Mouse (Mus musculus) forebrain, postnatal 0 days (tissue): Measurements from ENCODE around the gene Fbxo28. TPM values are rescaled to one million over a fixed set of nuclear protein-coding genes. Genes with fewer than 3 reads are reported as not detected.

Experiments used
- ATAC-seq: fragments of 200-750 bp; cut with Nextera tagmentation; 2 replicates; pipeline ENCODE4 v1.8.0; 2017; ENCODE audit warnings: mild to moderate bottlenecking, moderate library complexity
- DNase-seq: peaks from one replicate; pipeline ENCODE4 v3.0.0-alpha.2; 2015
- H3K27ac ChIP-seq: fragments of 300-500 bp; sonication (generic); 2 replicates; pipeline ENCODE4 v1.5.1; 2014; ENCODE audit warnings: low read depth, mild to moderate bottlenecking, antibody characterized with exemption, low read length, moderate library complexity, mixed read lengths
- H3K27me3 ChIP-seq: fragments of 300-500 bp; sonication (generic); 2 replicates; pipeline ENCODE4 v1.6.1; 2014; ENCODE audit warnings: mild to moderate bottlenecking, low read length, mixed read lengths; ENCODE audit not compliant: insufficient read depth
- H3K36me3 ChIP-seq: fragments of 300-500 bp; sonication (generic); 2 replicates; pipeline ENCODE4 v1.6.1; 2014; ENCODE audit warnings: mild to moderate bottlenecking, moderate library complexity; ENCODE audit not compliant: insufficient read depth
- H3K4me1 ChIP-seq: fragments of 300-500 bp; sonication (generic); 2 replicates; pipeline ENCODE4 v1.6.1; 2014; ENCODE audit warnings: antibody characterized with exemption; ENCODE audit not compliant: insufficient read depth
- H3K4me2 ChIP-seq: fragments of 300-500 bp; sonication (generic); 2 replicates; pipeline ENCODE4 v1.6.1; 2014; ENCODE audit warnings: low read depth, mild to moderate bottlenecking, moderate library complexity
- H3K4me3 ChIP-seq: fragments of 300-500 bp; sonication (generic); 2 replicates; pipeline ENCODE4 v1.5.1; 2014; ENCODE audit warnings: low read depth, low read length, mixed read lengths
- H3K9ac ChIP-seq: fragments of 300-500 bp; sonication (generic); 2 replicates; pipeline ENCODE4 v1.6.1; 2014; ENCODE audit warnings: mild to moderate bottlenecking
- H3K9me3 ChIP-seq: fragments of 300-500 bp; sonication (generic); 2 replicates; pipeline ENCODE4 v1.6.1; 2016; ENCODE audit warnings: low read length
- CTCF ChIP-seq: sonication (generic); IDR thresholded peaks from 2 replicates; pipeline ENCODE4 v1.5.1; 2016; ENCODE audit warnings: antibody characterized with exemption, control low read depth, low read depth
- WGBS: fragments of 180-500 bp; shearing (Covaris S2); extraction: QIAGEN DNeasy Blood & Tissue Kit; methylation state at CpG from one replicate; pipeline ENCODE4 v1.1.7; 2014; 5-methylcytosine and 5-hydroxymethylcytosine counted together
- polyA plus RNA-seq: library from polyadenylated mRNA; unstranded; fragments of >200 nt; fragmentation: Nextera tagmentation; extraction: Ambion mirVana; gene quantifications from 2 replicates; pipeline ENCODE4 v1.2.1, GENCODE M21; 2015
- total RNA-seq: library from RNA; depleted of rRNA; stranded (reverse); fragments of >200 nt; gene quantifications from 2 replicates; pipeline ENCODE4 v1.2.3, GENCODE M21; 2014; rRNA removed

The Fbxo28 gene
- total and polyA plus RNA-seq, 2 experiments from 2014 or later: 17.4 to 33.9 TPM

- no peak overlapping the region for H3K4me3 ChIP-seq
- 26% methylated on average over 4 of the region's 4 CpGs for WGBS
- H3K36me3 ChIP-seq: peaks cover 10% of the 10 kb centered on the region; the same call in 1 of the 2 replicates
- DNase-seq: no peak
- no peak for ATAC-seq
- TF ChIP-seq CTCF: no peak
- H3K4me2 ChIP-seq: no peak overlapping the region
- no peaks in the 10 kb centered on the region for H3K9me3 ChIP-seq
- H3K27ac ChIP-seq: no peak overlapping the region
- no peak overlapping the region for H3K9ac ChIP-seq
- H3K4me1 ChIP-seq: no peaks in the 10 kb centered on the region
- no peaks in the 10 kb centered on the region for H3K27me3 ChIP-seq
Measured at GRCm38 (mm10) chr1:182268317-182268716, 73.1 kb downstream of the Fbxo28 start.

GRCm38 (mm10) chr1:182266028-182266525 is 75.4 kb downstream of the Fbxo28 start:
- WGBS: 97% methylated on average over 11 of the region's 11 CpGs
- DNase-seq: no peak
- Histone ChIP-seq H3K4me1 (no peaks in the 10 kb centered on the region), H3K9me3 (no peaks in the 10 kb centered on the region), H3K4me3 (no peak overlapping the region), H3K4me2 (no peak overlapping the region), H3K9ac (no peak overlapping the region), H3K36me3 (no peaks in the 10 kb centered on the region), H3K27ac (no peak overlapping the region), H3K27me3 (no peaks in the 10 kb centered on the region)
- no peak for ATAC-seq
- no peak for TF ChIP-seq CTCF

Other genes with a start within 250 kb of the Fbxo28 start
- 82.9 and 90.1 TPM in 2 replicates for gene Srp9, start 216.9 kb downstream of the Fbxo28 start, total RNA-seq
- gene Srp9, start 216.9 kb downstream of the Fbxo28 start, polyA plus RNA-seq: 150 and 179 TPM in 2 replicates
- not detected in 2 replicates for gene Vmn1r1, start 177.1 kb downstream of the Fbxo28 start, total RNA-seq
- not detected in 2 replicates for gene Vmn1r1, start 177.1 kb downstream of the Fbxo28 start, polyA plus RNA-seq
- 55.5 and 62.5 TPM in 2 replicates for gene Degs1, start 58.8 kb downstream of the Fbxo28 start, total RNA-seq
- gene Degs1, start 58.8 kb downstream of the Fbxo28 start, polyA plus RNA-seq: 76.1 and 87.2 TPM in 2 replicates
- gene Trp53bp2, start 67.5 kb upstream of the Fbxo28 start, total RNA-seq: 18.8 and 27.3 TPM in 2 replicates
- 11.9 and 13.7 TPM in 2 replicates for gene Trp53bp2, start 67.5 kb upstream of the Fbxo28 start, polyA plus RNA-seq
- gene Capn2, start 176.0 kb upstream of the Fbxo28 start, total RNA-seq: 73.6 and 76.3 TPM in 2 replicates
- gene Capn2, start 176.0 kb upstream of the Fbxo28 start, polyA plus RNA-seq: 52.2 and 67.5 TPM in 2 replicates
- gene Capn8, start 223.4 kb upstream of the Fbxo28 start, total RNA-seq: not detected in 2 replicates
- gene Capn8, start 223.4 kb upstream of the Fbxo28 start, polyA plus RNA-seq: 0.12 TPM in 1 of 2 replicates, not detected in the other